Mouse (Mus musculus): ENCODE data around the gene Chka. TPM values are rescaled to one million over a fixed set of nuclear protein-coding genes. Genes with fewer than 3 reads are reported as not detected.

Chka gene
- total and polyA plus RNA-seq, 2 experiments from 2014 or later, result 13.6 to 36.3 TPM

GRCm38 (mm10) chr19:3922661-3923371, 71.2 kb downstream of the Chka start:
- Histone ChIP-seq H3K9me3 (replicated peaks; ENCODE audit: control insufficient read depth, low read length) (no peaks in the 10 kb centered on the region), H3K27me3 (ENCODE audit: control insufficient read depth, insufficient read depth, low read length) (no peaks in the 10 kb centered on the region), H3K4me1 (ENCODE audit: control insufficient read depth, insufficient read depth) (peaks cover 15% of the 10 kb centered on the region; the same call in 1 of the 2 replicates), H3K4me3 (ENCODE audit: low read depth, low read length) (no peak overlapping the region), H3K4me2 (ENCODE audit: low read depth, low read length) (no peak overlapping the region), H3K36me3 (replicated peaks; ENCODE audit: control insufficient read depth, insufficient read depth, low read length) (no peaks in the 10 kb centered on the region), H3K9ac (replicated peaks; ENCODE audit: low read depth, low read length) (no peak overlapping the region), H3K27ac (ENCODE audit: low read depth) (peak overlapping the region; percentile 27; the same call in 1 of the 2 replicates)
- WGBS, result 46% methylated on average over 10 of the region's 10 CpGs
- TF ChIP-seq EP300 (IDR thresholded peaks at IDR 0.05; ENCODE audit: low read depth), result no peak
- no peak for TF ChIP-seq CTCF (IDR thresholded peaks at IDR 0.05; ENCODE audit: low read depth)
- DNase-seq (ENCODE audit: low spot score) (no peak), ATAC-seq (ENCODE audit: insufficient read depth, low read depth) (no peak)

DNA sequence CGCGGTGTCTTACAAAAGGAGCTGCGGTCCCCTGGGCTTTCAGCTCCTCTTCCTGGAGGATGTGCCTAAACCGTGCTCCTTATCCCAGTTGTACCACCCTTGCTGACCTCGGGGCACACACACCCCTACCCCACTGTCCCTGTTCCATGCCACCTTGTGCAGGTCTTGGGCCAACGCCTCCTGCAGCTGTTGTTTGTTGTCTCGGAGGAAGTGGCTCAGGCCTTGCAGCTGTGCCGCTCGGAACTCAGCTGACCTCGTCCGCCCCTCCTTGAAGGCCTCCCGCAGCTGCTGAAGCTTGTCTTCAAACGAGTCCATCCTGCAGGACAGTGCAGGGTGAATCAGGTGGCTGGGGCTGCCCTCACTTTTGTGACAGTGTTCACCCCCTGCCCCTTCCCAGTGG, 72.0 kb downstream of the Chka start:
- DNase-seq (ENCODE audit: low spot score) (no peak), ATAC-seq (ENCODE audit: insufficient read depth, low read depth) (no peak)
- peaks cover 15% of the 10 kb centered on the region; the same call in 1 of the 2 replicates for H3K4me1 ChIP-seq (ENCODE audit: control insufficient read depth, insufficient read depth)
- no peak overlapping the region for H3K4me2 ChIP-seq (ENCODE audit: low read depth, low read length)
- WGBS, result 60% methylated on average over 13 of the region's 13 CpGs
- H3K27ac ChIP-seq (ENCODE audit: low read depth), result peak overlapping the region; percentile 27; the same call in 1 of the 2 replicates
- H3K36me3 ChIP-seq (replicated peaks; ENCODE audit: control insufficient read depth, insufficient read depth, low read length), result no peaks in the 10 kb centered on the region
- H3K27me3 ChIP-seq (ENCODE audit: control insufficient read depth, insufficient read depth, low read length), result no peaks in the 10 kb centered on the region
- H3K4me3 ChIP-seq (ENCODE audit: low read depth, low read length), result no peak overlapping the region
- no peak overlapping the region for H3K9ac ChIP-seq (replicated peaks; ENCODE audit: low read depth, low read length)
- TF ChIP-seq CTCF (IDR thresholded peaks at IDR 0.05; ENCODE audit: low read depth) (no peak), EP300 (IDR thresholded peaks at IDR 0.05; ENCODE audit: low read depth) (no peak)
- no peaks in the 10 kb centered on the region for H3K9me3 ChIP-seq (replicated peaks; ENCODE audit: control insufficient read depth, low read length)

GRCm38 (mm10) chr19:3924190-3924589, 72.6 kb downstream of the Chka start:
- TF ChIP-seq EP300 (IDR thresholded peaks at IDR 0.05; ENCODE audit: low read depth) (no peak), CTCF (IDR thresholded peaks at IDR 0.05; ENCODE audit: low read depth) (no peak)
- no peak overlapping the region for H3K4me2 ChIP-seq (ENCODE audit: low read depth, low read length)
- DNase-seq (ENCODE audit: low spot score) (no peak), ATAC-seq (ENCODE audit: insufficient read depth, low read depth) (no peak)
- no peaks in the 10 kb centered on the region for H3K27me3 ChIP-seq (ENCODE audit: control insufficient read depth, insufficient read depth, low read length)
- 55% methylated on average over 8 of the region's 8 CpGs for WGBS
- no peaks in the 10 kb centered on the region for H3K9me3 ChIP-seq (replicated peaks; ENCODE audit: control insufficient read depth, low read length)
- no peaks in the 10 kb centered on the region for H3K36me3 ChIP-seq (replicated peaks; ENCODE audit: control insufficient read depth, insufficient read depth, low read length)
- peak overlapping the region; percentile 27 for H3K27ac ChIP-seq (ENCODE audit: low read depth)
- no peak overlapping the region for H3K9ac ChIP-seq (replicated peaks; ENCODE audit: low read depth, low read length)
- no peak overlapping the region for H3K4me3 ChIP-seq (ENCODE audit: low read depth, low read length)
- peaks cover 15% of the 10 kb centered on the region; the same call in 1 of the 2 replicates for H3K4me1 ChIP-seq (ENCODE audit: control insufficient read depth, insufficient read depth)

DNA sequence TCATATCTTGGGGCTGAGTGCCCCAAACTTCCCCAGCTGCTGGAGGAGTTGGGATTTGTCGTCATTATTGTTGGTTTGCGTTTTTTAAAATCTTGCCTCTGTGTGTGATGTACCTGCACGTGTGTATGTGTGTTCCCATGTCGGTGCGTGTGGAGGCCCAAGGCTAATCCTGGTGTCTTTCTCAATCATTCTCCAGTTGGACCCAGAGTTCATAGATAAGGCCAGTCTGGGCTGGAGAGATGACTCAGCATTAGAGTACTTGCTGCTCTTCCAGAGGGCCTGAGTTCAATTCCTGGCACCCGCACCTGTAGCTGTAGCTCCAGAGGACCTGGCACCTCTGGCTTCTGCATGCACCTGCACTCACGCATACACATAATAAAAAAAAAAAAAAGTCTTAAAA, 73.3 kb downstream of the Chka start:
- ATAC-seq (ENCODE audit: insufficient read depth, low read depth), result no peak
- Histone ChIP-seq H3K4me3 (ENCODE audit: low read depth, low read length) (no peak overlapping the region), H3K4me2 (ENCODE audit: low read depth, low read length) (no peak overlapping the region), H3K36me3 (replicated peaks; ENCODE audit: control insufficient read depth, insufficient read depth, low read length) (no peaks in the 10 kb centered on the region), H3K9ac (replicated peaks; ENCODE audit: low read depth, low read length) (no peak overlapping the region), H3K4me1 (ENCODE audit: control insufficient read depth, insufficient read depth) (peaks cover 22% of the 10 kb centered on the region; the same call in 1 of the 2 replicates), H3K27me3 (ENCODE audit: control insufficient read depth, insufficient read depth, low read length) (no peaks in the 10 kb centered on the region), H3K9me3 (replicated peaks; ENCODE audit: control insufficient read depth, low read length) (no peaks in the 10 kb centered on the region), H3K27ac (ENCODE audit: low read depth) (no peak overlapping the region)
- WGBS, result 90% methylated on average over 7 of the region's 7 CpGs
- TF ChIP-seq CTCF (IDR thresholded peaks at IDR 0.05; ENCODE audit: low read depth) (no peak), EP300 (IDR thresholded peaks at IDR 0.05; ENCODE audit: low read depth) (no peak)
- no peak for DNase-seq (ENCODE audit: low spot score)

DNA sequence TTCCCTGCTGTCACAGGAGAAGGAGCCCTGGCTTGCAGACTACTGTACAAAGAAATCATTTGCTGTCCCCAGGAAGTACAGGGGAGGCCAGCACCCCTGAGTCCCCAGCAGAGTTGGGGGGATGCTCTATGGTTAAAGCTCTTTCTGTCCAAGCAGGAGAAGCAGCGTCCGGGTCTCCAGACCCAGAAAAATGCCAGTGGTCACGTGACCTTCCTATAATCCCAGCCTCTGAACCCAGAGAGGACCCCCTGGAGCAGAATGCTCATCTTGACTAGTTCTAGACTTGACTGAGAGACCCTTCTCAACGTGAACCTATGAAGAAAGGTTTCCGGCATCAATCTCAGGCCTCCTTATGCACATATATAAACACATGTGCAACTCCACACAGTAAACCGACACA, 74.3 kb downstream of the Chka start:
- Histone ChIP-seq H3K27me3 (ENCODE audit: control insufficient read depth, insufficient read depth, low read length) (no peaks in the 10 kb centered on the region; the same call in 1 of the 2 replicates), H3K9me3 (replicated peaks; ENCODE audit: control insufficient read depth, low read length) (no peaks in the 10 kb centered on the region), H3K4me2 (ENCODE audit: low read depth, low read length) (no peak overlapping the region), H3K36me3 (replicated peaks; ENCODE audit: control insufficient read depth, insufficient read depth, low read length) (no peaks in the 10 kb centered on the region), H3K4me1 (ENCODE audit: control insufficient read depth, insufficient read depth) (peaks cover 29% of the 10 kb centered on the region; the same call in 1 of the 2 replicates), H3K9ac (replicated peaks; ENCODE audit: low read depth, low read length) (no peak overlapping the region), H3K27ac (ENCODE audit: low read depth) (no peak overlapping the region), H3K4me3 (ENCODE audit: low read depth, low read length) (no peak overlapping the region)
- DNase-seq (ENCODE audit: low spot score), result no peak
- ATAC-seq (ENCODE audit: insufficient read depth, low read depth), result no peak
- 79% methylated on average over 6 of the region's 6 CpGs for WGBS
- TF ChIP-seq CTCF (IDR thresholded peaks at IDR 0.05; ENCODE audit: low read depth) (no peak), EP300 (IDR thresholded peaks at IDR 0.05; ENCODE audit: low read depth) (no peak)

Measured in heart, postnatal 0 days (tissue).